Mouse (Mus musculus) brain, embryonic 14.5 days (tissue): Measurements from ENCODE around the gene Ap1g2.

ENCODE experiments used
- CTCF ChIP-seq: fragments of 200-500 bp; IDR thresholded peaks from 2 replicates; pipeline ENCODE4 v1.5.1; 2012; ENCODE audit warnings: inconsistent platforms, mild to moderate bottlenecking, moderate library complexity, borderline replicate concordance; ENCODE audit not compliant: insufficient read depth, insufficient read length; ENCODE audit errors: extremely low read depth
- POLR2A ChIP-seq: fragments of 200-500 bp; IDR thresholded peaks from 2 replicates; pipeline ENCODE4 v1.6.1; 2012; ENCODE audit warnings: mild to moderate bottlenecking, inconsistent platforms, borderline replicate concordance; ENCODE audit not compliant: poor library complexity, insufficient read depth, insufficient read length, severe bottlenecking; ENCODE audit errors: extremely low read depth

DNA sequence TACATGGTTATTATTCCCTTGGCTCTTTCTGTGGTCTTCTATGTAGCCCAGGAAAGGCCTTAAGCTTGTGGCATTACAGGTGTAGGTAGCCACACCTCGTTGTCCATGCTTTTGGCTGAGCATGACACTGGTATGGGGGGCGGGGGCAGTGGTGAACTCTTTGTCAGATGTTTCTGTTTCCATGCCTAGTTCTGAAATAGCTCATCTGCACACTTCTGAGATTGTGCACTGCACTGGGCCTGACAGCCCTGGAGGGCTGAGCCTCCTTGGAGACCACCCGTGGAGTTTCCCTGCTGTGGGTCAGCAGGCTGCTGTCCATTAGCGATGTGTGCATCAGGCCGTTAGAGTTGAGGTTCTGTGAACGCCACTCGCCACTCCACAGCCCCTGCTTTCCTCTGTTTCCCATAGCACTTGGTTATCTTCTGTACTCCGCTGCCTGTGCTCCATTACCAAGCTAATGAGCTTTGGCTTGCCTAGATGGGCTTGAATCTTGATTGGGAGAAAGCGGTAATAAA, 9.8 kb downstream of the Ap1g2 start:
- TF ChIP-seq POLR2A = no peak
- no peak for TF ChIP-seq CTCF
